Mouse (Mus musculus) lung, postnatal 0 days (tissue): ENCODE results near the gene Abhd12b.

Source experiments
- CTCF ChIP-seq: IDR thresholded peaks from 2 replicates; pipeline ENCODE4 v1.5.1; 2016; ENCODE audit warnings: antibody characterized with exemption, mild to moderate bottlenecking
- EP300 ChIP-seq: IDR thresholded peaks from 2 replicates; pipeline ENCODE4 v1.6.1; 2016; ENCODE audit warnings: antibody characterized with exemption, mild to moderate bottlenecking, control low read depth

GRCm38 (mm10) chr12:70223331-70223730 is 69.4 kb downstream of the Abhd12b start:
- TF ChIP-seq CTCF (no peak), EP300 (no peak)
